Mouse (Mus musculus) gastrocnemius, adult 8-10 months (tissue): ENCODE results near the gene Lefty2. TPM values are rescaled to one million over a fixed set of nuclear protein-coding genes. Genes with fewer than 3 reads are reported as not detected.
A peak's percentile ranks its signal among the peaks of the same experiment; 100 is the strongest.

ENCODE experiments used
- DNase-seq, 2 experiments: peaks; one replicate each; pipeline ENCODE4 v3.0.0; 2022; ENCODE audit warnings: low spot score in 2 of 2
- total RNA-seq, 4 experiments: library from RNA; stranded (reverse); gene quantifications; 2 replicates each; pipeline ENCODE4 v1.2.4; 2022

Gene Lefty2
- not detected for total RNA-seq

GRCm38 (mm10) chr1:180892808-180893207, at the start of gene Lefty2:
TSS of gene Lefty2 (plus strand) at chr1:180893108.
- DNase-seq: no peak

GRCm38 (mm10) chr1:180848114-180848510, 44.8 kb upstream of the Lefty2 start:
- DNase-seq: peak; percentile 54 to 66

- DNase-seq: peak; percentile 41 to 45
These were observed 44.2 kb upstream of the Lefty2 start for GRCm38 (mm10) chr1:180848511-180849241.

- no peak for DNase-seq
These were observed 43.1 kb upstream of the Lefty2 start for GRCm38 (mm10) chr1:180849701-180850301.

- DNase-seq: peak; percentile 100
These were observed 42.3 kb upstream of the Lefty2 start, which contains the start of gene Sde2 for GRCm38 (mm10) chr1:180850316-180851270. TSS of gene Sde2 (plus strand) at chr1:180851127.

- DNase-seq: no peak
These were observed 34.1 kb upstream of the Lefty2 start for GRCm38 (mm10) chr1:180858763-180859162.

GRCm38 (mm10) chr1:180860030-180860429, 32.9 kb upstream of the Lefty2 start:
- no peak for DNase-seq

- DNase-seq: no peak
These were observed 29.3 kb upstream of the Lefty2 start for GRCm38 (mm10) chr1:180863606-180864005.

- DNase-seq: no peak
These were observed 26.9 kb upstream of the Lefty2 start for GRCm38 (mm10) chr1:180866001-180866400.

GRCm38 (mm10) chr1:180870122-180870650, 22.7 kb upstream of the Lefty2 start:
- DNase-seq: peak; percentile 28 to 29

- no peak for DNase-seq
These were observed 18.9 kb upstream of the Lefty2 start for GRCm38 (mm10) chr1:180873861-180874484.

- DNase-seq: no peak
These were observed 18.3 kb upstream of the Lefty2 start for GRCm38 (mm10) chr1:180874615-180875014.

GRCm38 (mm10) chr1:180875126-180875525, 17.8 kb upstream of the Lefty2 start:
- no peak for DNase-seq

- DNase-seq: no peak
These were observed 15.4 kb upstream of the Lefty2 start for GRCm38 (mm10) chr1:180877466-180877865.

- DNase-seq: no peak
These were observed 11.1 kb upstream of the Lefty2 start for GRCm38 (mm10) chr1:180881768-180882167.

- DNase-seq: no peak
These were observed 9.2 kb upstream of the Lefty2 start for GRCm38 (mm10) chr1:180883731-180884130.

- DNase-seq: no peak
These were observed 8.4 kb upstream of the Lefty2 start for GRCm38 (mm10) chr1:180884484-180884883.

- DNase-seq: peak; percentile 82 to 85
These were observed 4.3 kb upstream of the Lefty2 start for GRCm38 (mm10) chr1:180888556-180889042.

- no peak for DNase-seq
These were observed 3.7 kb upstream of the Lefty2 start for GRCm38 (mm10) chr1:180889172-180889571.

GRCm38 (mm10) chr1:180889841-180890240, 3.1 kb upstream of the Lefty2 start:
- no peak for DNase-seq
